Mouse (Mus musculus) ES-Bruce4 (cell line): ENCODE data around the gene E2f2. TPM values are rescaled to one million over a fixed set of nuclear protein-coding genes. Genes with fewer than 3 reads are reported as not detected.
A peak's percentile ranks its signal among the peaks of the same experiment; 100 is the strongest.

Experiments used
- H3K27ac ChIP-seq: 2 replicates; pipeline ENCODE4 v1.5.1; 2012; ENCODE audit warnings: low read length, inconsistent platforms; ENCODE audit not compliant: insufficient read depth
- H3K27me3 ChIP-seq: 2 replicates; pipeline ENCODE4 v1.6.1; 2012; ENCODE audit warnings: mild to moderate bottlenecking, low read length, inconsistent platforms; ENCODE audit not compliant: control insufficient read depth, poor library complexity, insufficient read depth, severe bottlenecking
- H3K36me3 ChIP-seq: 2 replicates; pipeline ENCODE4 v1.6.1; 2012; ENCODE audit warnings: inconsistent platforms, mild to moderate bottlenecking, low read length, moderate library complexity; ENCODE audit not compliant: control insufficient read depth, poor library complexity, insufficient read depth, severe bottlenecking
- H3K4me1 ChIP-seq: one replicate; pipeline ENCODE4 v1.8.1; 2011; ENCODE audit warnings: low read length; ENCODE audit not compliant: control insufficient read depth, insufficient read depth
- H3K4me3 ChIP-seq: 2 replicates; pipeline ENCODE4 v1.5.1; 2011; ENCODE audit warnings: low read depth, mild to moderate bottlenecking, low read length
- H3K9ac ChIP-seq: 2 replicates; pipeline ENCODE4 v1.6.1; 2012; ENCODE audit warnings: low read depth, mild to moderate bottlenecking, inconsistent platforms; ENCODE audit not compliant: poor library complexity, severe bottlenecking
- H3K9me3 ChIP-seq: replicated peaks from 2 replicates; pipeline ENCODE4 v1.6.1; 2012; ENCODE audit warnings: mild to moderate bottlenecking, low read length, inconsistent platforms; ENCODE audit not compliant: control insufficient read depth, poor library complexity, insufficient read depth, severe bottlenecking
- CTCF ChIP-seq: IDR thresholded peaks from one replicate; pipeline ENCODE4 v1.8.1; 2011; ENCODE audit warnings: low read depth, low read length
- EP300 ChIP-seq: IDR thresholded peaks from 2 replicates; pipeline ENCODE4 v1.6.1; 2011; ENCODE audit warnings: low read depth, low read length; ENCODE audit not compliant: insufficient read depth
- POLR2A ChIP-seq: IDR thresholded peaks from one replicate; pipeline ENCODE4 v1.8.1; 2011; ENCODE audit warnings: low read length; ENCODE audit not compliant: insufficient read depth
- polyA plus RNA-seq: library from polyadenylated mRNA; stranded (reverse); fragments of >200 nt; gene quantifications from 2 replicates; pipeline ENCODE4 v1.2.4, GENCODE M21; 2011; ENCODE audit warnings: low read depth; ENCODE audit not compliant: missing spikeins, insufficient read depth, insufficient read length

E2f2 gene
- polyA plus RNA-seq, 1 experiment: 6.3 TPM

DNA sequence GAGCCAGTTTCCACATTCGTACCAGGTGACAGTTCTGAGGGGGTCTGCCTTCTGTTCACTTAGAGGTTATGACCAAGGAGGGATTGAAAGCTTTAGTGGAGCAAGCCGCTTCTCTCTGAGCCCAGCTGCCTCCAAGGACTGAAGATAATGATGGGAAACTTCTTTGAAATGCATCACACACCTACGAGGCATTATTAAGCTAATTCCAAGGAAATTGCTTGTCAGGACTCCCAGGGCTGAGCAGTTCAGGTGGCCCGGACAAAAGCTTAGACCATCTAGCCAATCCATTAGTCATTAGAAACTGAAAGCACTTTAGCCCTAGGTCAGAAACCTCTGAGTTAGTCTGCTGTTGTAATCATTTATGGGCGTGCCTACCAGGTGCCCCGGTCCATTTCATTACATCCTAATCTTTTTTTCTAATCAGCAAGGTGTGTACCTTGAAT is 25.5 kb upstream of the E2f2 start:
- TF ChIP-seq POLR2A (no peak), CTCF (no peak), EP300 (peak; percentile 97)
- no peak overlapping the region for H3K9ac ChIP-seq
- no peaks in the 10 kb centered on the region for H3K9me3 ChIP-seq
- no peak overlapping the region for H3K27ac ChIP-seq
- no peaks in the 10 kb centered on the region for H3K4me1 ChIP-seq
- H3K4me3 ChIP-seq: no peak overlapping the region
- H3K27me3 ChIP-seq: peaks cover 19% of the 10 kb centered on the region
- no peaks in the 10 kb centered on the region for H3K36me3 ChIP-seq

DNA sequence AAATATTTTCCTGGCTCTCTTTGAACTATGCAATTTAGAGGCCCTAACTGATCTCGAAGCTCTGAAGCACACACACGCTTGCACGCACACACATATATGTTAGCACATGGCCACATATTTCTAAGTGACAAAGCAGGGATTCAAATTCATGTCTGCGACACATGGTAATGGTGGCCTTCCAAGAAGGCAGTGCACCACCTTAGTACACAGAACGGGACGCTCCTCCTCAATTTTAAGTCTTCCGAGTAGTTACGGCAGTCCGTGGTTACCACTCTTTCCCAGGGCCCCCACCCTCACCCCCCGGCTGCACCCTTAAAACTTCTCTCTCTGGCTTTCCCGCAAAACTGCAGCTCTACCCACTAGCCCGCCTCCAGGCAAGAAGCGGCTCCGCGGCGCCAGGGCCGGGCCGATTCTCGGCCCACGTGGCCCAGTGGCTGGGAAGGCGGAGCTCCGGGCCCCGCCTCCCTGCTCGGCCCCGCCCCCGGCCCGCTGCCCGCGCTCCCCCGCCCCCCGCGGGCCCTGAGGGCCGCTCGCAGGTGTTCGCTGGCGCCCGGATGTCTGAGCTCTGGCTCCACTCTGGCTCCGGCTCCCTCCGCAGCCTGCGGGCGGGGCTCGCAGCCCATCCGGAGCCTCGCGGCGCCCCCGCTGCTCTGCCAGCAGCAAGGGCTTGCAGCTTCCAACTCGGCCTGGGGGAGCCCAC is 24.6 kb upstream of the E2f2 start:
- no peaks in the 10 kb centered on the region for H3K4me1 ChIP-seq
- H3K27me3 ChIP-seq: peaks cover 15% of the 10 kb centered on the region

DNA sequence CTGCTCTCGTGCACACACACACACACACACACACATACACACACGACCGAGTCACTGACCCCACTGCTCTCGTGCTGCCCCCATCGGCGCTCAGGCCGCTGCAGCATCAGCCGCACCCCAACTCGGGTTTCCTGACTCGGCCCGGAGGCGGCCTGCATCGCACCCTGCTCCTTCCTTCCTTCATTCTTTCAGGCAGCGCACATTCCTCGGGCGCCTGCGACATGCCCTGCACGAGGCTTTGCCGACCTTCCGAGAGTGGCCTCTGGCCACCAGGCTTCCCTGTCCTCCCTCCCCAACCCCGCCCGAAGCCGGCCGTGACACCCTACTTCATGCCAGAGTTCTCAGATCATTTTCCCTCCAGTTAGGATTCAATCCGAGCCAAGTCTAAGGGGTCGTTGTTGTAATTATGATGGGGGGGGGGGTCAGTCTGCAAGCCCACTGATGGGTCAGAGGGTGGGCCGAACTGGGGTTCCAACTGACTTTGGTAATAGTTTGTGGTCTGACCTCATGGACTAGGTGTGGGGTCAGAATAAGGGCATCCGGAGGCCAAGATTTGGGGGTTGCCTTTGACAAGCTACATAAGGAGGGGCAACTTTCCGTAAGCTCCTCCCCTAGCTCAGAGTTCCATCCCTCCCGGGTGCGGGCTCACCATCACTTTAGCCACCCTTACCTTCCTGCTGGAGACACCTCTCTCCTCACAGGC is 23.7 kb upstream of the E2f2 start:
- Histone ChIP-seq H3K4me3 (peak overlapping the region; percentile 46), H3K27ac (no peak overlapping the region), H3K9ac (0 out of 2 replicates have a peak overlapping the region, but pooled peaks have one; percentile 9), H3K36me3 (no peaks in the 10 kb centered on the region), H3K27me3 (peaks cover 15% of the 10 kb centered on the region), H3K4me1 (no peaks in the 10 kb centered on the region), H3K9me3 (no peaks in the 10 kb centered on the region)
- TF ChIP-seq POLR2A: no peak
- TF ChIP-seq EP300: no peak
- TF ChIP-seq CTCF: no peak

More for the DNA sequence above, 24.6 kb upstream of the E2f2 start:
- peak overlapping the region; percentile 58 for H3K4me3 ChIP-seq
- H3K9ac ChIP-seq: 0 out of 2 replicates have a peak overlapping the region, but pooled peaks have one; percentile 39
- H3K27ac ChIP-seq: peak overlapping the region; percentile 30; the same call in 1 of the 2 replicates
- H3K9me3 ChIP-seq: no peaks in the 10 kb centered on the region
- H3K36me3 ChIP-seq: no peaks in the 10 kb centered on the region
- TF ChIP-seq POLR2A (no peak), EP300 (peak; percentile 35; the same call in 1 of the 2 replicates)

DNA sequence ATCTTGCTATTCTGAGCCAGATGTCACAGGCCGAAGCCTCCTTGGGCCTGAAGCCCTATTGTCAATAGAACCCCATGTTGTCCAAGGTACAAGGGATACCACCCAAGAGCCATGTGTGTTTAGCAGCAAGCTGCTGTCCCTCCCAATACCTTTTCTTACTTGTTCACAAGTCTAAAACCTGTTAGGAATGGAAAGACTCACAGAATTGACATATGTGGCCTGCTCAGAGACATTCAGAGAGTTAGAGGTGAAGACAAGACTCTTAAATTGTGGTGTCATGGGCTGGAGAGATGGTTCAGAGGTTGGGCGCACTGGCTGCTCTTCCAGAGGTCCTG is 23.2 kb upstream of the E2f2 start:
- no peaks in the 10 kb centered on the region for H3K36me3 ChIP-seq
- no peak for TF ChIP-seq CTCF
- H3K9me3 ChIP-seq: no peaks in the 10 kb centered on the region
- H3K4me3 ChIP-seq: no peak overlapping the region
- no peaks in the 10 kb centered on the region for H3K4me1 ChIP-seq
- peaks cover 13% of the 10 kb centered on the region for H3K27me3 ChIP-seq
- no peak overlapping the region for H3K9ac ChIP-seq
- no peak overlapping the region for H3K27ac ChIP-seq

DNA sequence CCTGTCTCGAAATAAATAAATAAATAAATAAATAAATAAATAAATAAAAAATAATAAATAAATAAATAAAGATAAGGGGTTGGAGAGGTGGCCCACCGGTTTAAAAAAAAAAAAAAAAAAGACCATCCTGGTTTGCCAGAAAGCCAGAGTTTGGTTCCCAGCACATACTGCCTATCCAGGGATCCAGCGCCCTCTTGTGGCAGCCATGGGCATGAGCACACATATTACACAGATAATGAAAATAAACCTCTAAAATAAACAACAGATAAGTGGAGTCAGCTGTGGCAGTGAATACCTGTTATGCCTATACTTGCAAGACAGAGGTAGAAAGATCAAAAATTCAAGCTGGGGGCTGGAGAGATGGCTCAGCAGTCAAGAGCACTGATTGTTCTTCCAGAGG is 22.5 kb upstream of the E2f2 start:
- H3K36me3 ChIP-seq: no peaks in the 10 kb centered on the region
- no peaks in the 10 kb centered on the region for H3K9me3 ChIP-seq
- no peak overlapping the region for H3K9ac ChIP-seq
- H3K4me1 ChIP-seq: no peaks in the 10 kb centered on the region
- no peak overlapping the region for H3K4me3 ChIP-seq
- peaks cover 11% of the 10 kb centered on the region; the same call in 1 of the 2 replicates for H3K27me3 ChIP-seq
- no peak for TF ChIP-seq EP300
- TF ChIP-seq CTCF: peak; percentile 93
- no peak overlapping the region for H3K27ac ChIP-seq

DNA sequence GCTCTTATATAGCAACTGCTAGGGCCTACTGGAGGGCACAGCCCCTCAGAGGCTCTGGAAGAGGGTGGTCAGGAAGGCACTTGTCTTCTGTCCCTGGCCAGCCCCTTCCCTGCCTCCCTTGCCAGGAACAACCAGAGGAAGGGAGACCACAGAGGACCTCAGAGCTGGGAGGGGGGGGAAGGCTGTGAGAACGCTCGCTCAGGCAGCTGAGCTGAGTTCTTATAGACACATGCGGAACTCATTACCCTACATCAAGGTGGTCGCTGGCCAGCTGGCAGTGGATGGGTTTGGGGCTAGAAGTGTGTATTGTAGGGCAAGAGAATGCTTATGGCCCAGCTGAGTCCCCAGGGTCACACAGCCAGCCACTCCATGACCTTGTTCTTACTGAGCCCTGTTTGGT is 21.6 kb upstream of the E2f2 start:
- Histone ChIP-seq H3K27ac (no peak overlapping the region), H3K27me3 (peaks cover 4% of the 10 kb centered on the region; the same call in 1 of the 2 replicates), H3K9me3 (no peaks in the 10 kb centered on the region), H3K4me3 (no peak overlapping the region), H3K4me1 (no peaks in the 10 kb centered on the region), H3K9ac (no peak overlapping the region), H3K36me3 (no peaks in the 10 kb centered on the region)
- TF ChIP-seq POLR2A: no peak
- no peak for TF ChIP-seq EP300
- no peak for TF ChIP-seq CTCF
